ENCODE assay signal across 8 mouse cellular contexts in genomic region chr16:18288581-18289061, GRCm38 (mm10). TPM values are rescaled to one million over a fixed set of nuclear protein-coding genes. Genes with fewer than 3 reads are reported as not detected.
DNase-seq lines count a peak whose midpoint lies in the region; ATAC-seq and TF ChIP-seq lines count a peak whose summit lies in the region.
"Had no signal": no experiment of that assay in that cellular context is flagged by ENCODE, and none has a peak within 500 bp of the region (broad histone marks: within the 10 kb centered on the region; RNA-seq: fewer than 3 reads in every experiment).

No protein-coding gene starts in this region.

- H3K9ac ChIP-seq in embryonic facial prominence, embryonic 11.5 days (replicated peaks; ENCODE audit: low read length): peak overlapping the region; percentile 96
- H3K9ac ChIP-seq in hindbrain, embryonic 15.5 days: peak overlapping the region; percentile 97

- H3K27ac ChIP-seq in embryonic facial prominence, embryonic 11.5 days (replicated peaks; ENCODE audit: low read depth, low read length): peak overlapping the region; percentile 80
- H3K27ac ChIP-seq in hindbrain, embryonic 15.5 days (replicated peaks): peak overlapping the region; percentile 90

- no peak for TF ChIP-seq POLR2A in lung, adult 2 months (IDR thresholded peaks at IDR 0.05; ENCODE audit: borderline replicate concordance, extremely low read depth, low read depth, low read length)

- in situ Hi-C loops in Patski (cut with MboI; ENCODE audit: low pct_unique_long_range_greater_than_20kb): no loop called here

- no peaks in the 10 kb centered on the region for H3K27me3 ChIP-seq in Patski
- H3K27me3 ChIP-seq in embryonic facial prominence, embryonic 11.5 days (ENCODE audit: control insufficient read depth, insufficient read depth, low read length): no peaks in the 10 kb centered on the region
- H3K27me3 ChIP-seq in hindbrain, embryonic 15.5 days: no peaks in the 10 kb centered on the region

- no peak for TF ChIP-seq CTCF in Patski (IDR thresholded peaks at IDR 0.05)
- no peak for TF ChIP-seq CTCF in lung, adult 2 months (IDR thresholded peaks at IDR 0.05; ENCODE audit: insufficient read depth, low read length)

- intact Hi-C loops in left cerebral cortex, postnatal 4 days (cut with DNase I): loop anchor here (5.0 kb wide), 1 partner anchor 36 kb away; no protein-coding TSS in a partner anchor
- intact Hi-C loops in left cerebral cortex, postnatal 25 days (cut with DNase I): loop anchor here (10.0 kb wide), 1 partner anchor 326 kb away; no protein-coding TSS in a partner anchor

- peak overlapping the region; percentile 71 for H3K4me2 ChIP-seq in embryonic facial prominence, embryonic 11.5 days (ENCODE audit: low read depth, low read length)
- H3K4me2 ChIP-seq in hindbrain, embryonic 15.5 days: peak overlapping the region; percentile 93

- DNase-seq in left cerebral cortex, postnatal 4 days: peak; percentile 66
- no peak for DNase-seq in left cerebral cortex, postnatal 25 days (ENCODE audit: low spot score in 2 of 2)
- no peak for DNase-seq in Patski (ENCODE audit: low read depth, low spot score)
- peak; percentile 66 for DNase-seq in embryonic facial prominence, embryonic 11.5 days (ENCODE audit: low spot score)
- DNase-seq in lung, adult 2 months: no peak

- no peaks in the 10 kb centered on the region for H3K9me3 ChIP-seq in embryonic facial prominence, embryonic 11.5 days (replicated peaks; ENCODE audit: control insufficient read depth, low read length)
- no peaks in the 10 kb centered on the region for H3K9me3 ChIP-seq in hindbrain, embryonic 15.5 days

- peaks cover 3% of the 10 kb centered on the region for H3K4me1 ChIP-seq in embryonic facial prominence, embryonic 11.5 days (ENCODE audit: control insufficient read depth, insufficient read depth, low read length)
- peaks cover 31% of the 10 kb centered on the region for H3K4me1 ChIP-seq in hindbrain, embryonic 15.5 days (replicated peaks)
- H3K4me1 ChIP-seq in lung, adult 2 months (ENCODE audit: control insufficient read depth, insufficient read depth, low read length): peaks cover 13% of the 10 kb centered on the region

- CTCF ChIA-PET in Patski (lab: Charles Lee): no interaction called here

- WGBS in embryonic facial prominence, embryonic 11.5 days: 1% methylated on average over 28 of the region's 31 CpGs
- WGBS in hindbrain, embryonic 15.5 days: under 1% methylated on average over 29 of the region's 31 CpGs
- under 1% methylated on average over 30 of the region's 31 CpGs for WGBS in lung, adult 2 months

- H3K36me3 ChIP-seq in embryonic facial prominence, embryonic 11.5 days (replicated peaks; ENCODE audit: control insufficient read depth, insufficient read depth, low read depth, low read length): peaks cover 7% of the 10 kb centered on the region
- H3K36me3 ChIP-seq in hindbrain, embryonic 15.5 days: peaks cover 16% of the 10 kb centered on the region

- peak; percentile 85 for ATAC-seq in Patski
- peak; percentile 82 for ATAC-seq in embryonic facial prominence, embryonic 11.5 days (replicated peaks; ENCODE audit: insufficient number of reproducible peaks, low FRiP score, low TSS enrichment, low read depth)
- peak; percentile 85 for ATAC-seq in hindbrain, embryonic 15.5 days (ENCODE audit: low FRiP score, low read depth)
- ATAC-seq in neutrophil, adult 5-6 weeks (ENCODE audit: extremely low read depth, insufficient number of reproducible peaks, low FRiP score, poor library complexity, severe bottlenecking): peak; percentile 27; the same call in 1 of the 2 replicates

- POLR2A ChIA-PET in Patski (lab: Charles Lee): no interaction called here

- peak overlapping the region; percentile 74 for H3K4me3 ChIP-seq in embryonic facial prominence, embryonic 11.5 days (ENCODE audit: low read depth, low read length)
- H3K4me3 ChIP-seq in hindbrain, embryonic 15.5 days: peak overlapping the region; percentile 94
- peak overlapping the region; percentile 83 for H3K4me3 ChIP-seq in lung, adult 2 months (replicated peaks; ENCODE audit: extremely low read depth, low read depth, low read length)

RNA-seq across cellular contexts. Expression of gene Dgcr8, which starts 0.4 kb away (rescaled TPM):
- total RNA-seq in left cerebral cortex, postnatal 4 days (2021): 10 to 100 TPM; 55.6 to 58.4 TPM
- total RNA-seq in left cerebral cortex, postnatal 25 days (2021): 10 to 100 TPM; 40.7 to 41.0 TPM
- 24.2 TPM for polyA plus RNA-seq in Patski (2021)
- polyA plus RNA-seq in embryonic facial prominence, embryonic 11.5 days (2014; fragmentation: Nextera tagmentation; extraction: Ambion mirVana): 31.3 and 32.2 TPM in 2 replicates
- polyA plus RNA-seq in hindbrain, embryonic 15.5 days (2015; fragmentation: Nextera tagmentation; extraction: Ambion mirVana): 29.5 and 30.9 TPM in 2 replicates
- polyA plus RNA-seq in lung, adult 2 months (2012; rRNA removed): 16.0 and 22.3 TPM in 2 replicates
- 47.6 and 72.4 TPM in 2 replicates for total RNA-seq in neutrophil, adult 5-6 weeks (2017)

RNA-seq across cellular contexts. Expression of gene Gm49776, which starts 30.5 kb away (rescaled TPM):
- not detected for total RNA-seq in left cerebral cortex, postnatal 4 days (2021)
- 1 to 10 TPM in 1 of 2 experiments, not detected in 1; 1.5 TPM for total RNA-seq in left cerebral cortex, postnatal 25 days (2021)
- 7.6 TPM for polyA plus RNA-seq in Patski (2021)
- polyA plus RNA-seq in embryonic facial prominence, embryonic 11.5 days (2014; fragmentation: Nextera tagmentation; extraction: Ambion mirVana): 0.94 and 2.7 TPM in 2 replicates
- 2.2 and 6.0 TPM in 2 replicates for polyA plus RNA-seq in hindbrain, embryonic 15.5 days (2015; fragmentation: Nextera tagmentation; extraction: Ambion mirVana)
- 0.34 TPM in 1 of 2 replicates, not detected in the other for polyA plus RNA-seq in lung, adult 2 months (2012; rRNA removed)
- total RNA-seq in neutrophil, adult 5-6 weeks (2017): not detected in 2 replicates
- total RNA-seq: gastrocnemius, postnatal 36 days had no signal

RNA-seq across cellular contexts. Expression of gene Ranbp1, which starts 40.1 kb away (rescaled TPM):
- 100 to 1,000 TPM; 158 to 160 TPM for total RNA-seq in left cerebral cortex, postnatal 4 days (2021)
- total RNA-seq in left cerebral cortex, postnatal 25 days (2021): 10 to 100 TPM; 84.7 to 92.5 TPM
- 216 TPM for polyA plus RNA-seq in Patski (2021)
- 1,220 and 1,409 TPM in 2 replicates for polyA plus RNA-seq in embryonic facial prominence, embryonic 11.5 days (2014; fragmentation: Nextera tagmentation; extraction: Ambion mirVana)
- polyA plus RNA-seq in hindbrain, embryonic 15.5 days (2015; fragmentation: Nextera tagmentation; extraction: Ambion mirVana): 373 and 402 TPM in 2 replicates
- 31.5 and 34.8 TPM in 2 replicates for polyA plus RNA-seq in lung, adult 2 months (2012; rRNA removed)
- 56.7 and 62.2 TPM in 2 replicates for total RNA-seq in neutrophil, adult 5-6 weeks (2017)

RNA-seq across cellular contexts. Expression of gene Trmt2a, which starts 40.1 kb away (rescaled TPM):
- total RNA-seq in left cerebral cortex, postnatal 4 days (2021): 10 to 100 TPM; 59.3 to 62.3 TPM
- 10 to 100 TPM; 48.0 to 52.9 TPM for total RNA-seq in left cerebral cortex, postnatal 25 days (2021)
- polyA plus RNA-seq in Patski (2021): 66.4 TPM
- 83.6 and 102 TPM in 2 replicates for polyA plus RNA-seq in embryonic facial prominence, embryonic 11.5 days (2014; fragmentation: Nextera tagmentation; extraction: Ambion mirVana)
- 94.7 and 98.9 TPM in 2 replicates for polyA plus RNA-seq in hindbrain, embryonic 15.5 days (2015; fragmentation: Nextera tagmentation; extraction: Ambion mirVana)
- polyA plus RNA-seq in lung, adult 2 months (2012; rRNA removed): 41.9 and 55.2 TPM in 2 replicates
- 113 and 131 TPM in 2 replicates for total RNA-seq in neutrophil, adult 5-6 weeks (2017)

RNA-seq across cellular contexts. Expression of gene Zdhhc8, which starts 53.7 kb away (rescaled TPM):
- 10 to 100 TPM; 53.8 to 54.4 TPM for total RNA-seq in left cerebral cortex, postnatal 4 days (2021)
- 100 to 1,000 TPM; 140 to 144 TPM for total RNA-seq in left cerebral cortex, postnatal 25 days (2021)
- polyA plus RNA-seq in Patski (2021): 34.4 TPM
- 9.3 and 11.6 TPM in 2 replicates for polyA plus RNA-seq in embryonic facial prominence, embryonic 11.5 days (2014; fragmentation: Nextera tagmentation; extraction: Ambion mirVana)
- polyA plus RNA-seq in hindbrain, embryonic 15.5 days (2015; fragmentation: Nextera tagmentation; extraction: Ambion mirVana): 16.3 and 19.7 TPM in 2 replicates
- polyA plus RNA-seq in lung, adult 2 months (2012; rRNA removed): 98.7 and 124 TPM in 2 replicates
- 9.3 and 14.0 TPM in 2 replicates for total RNA-seq in neutrophil, adult 5-6 weeks (2017)

Comparison
In these comparisons a context has a peak if more than half of its experiments do, and no peak if none do; other contexts are left out.
1. DNase-seq: peak in left cerebral cortex, postnatal 4 days (single experiment) and embryonic facial prominence, embryonic 11.5 days (single experiment); none in left cerebral cortex, postnatal 25 days (0 of 2), Patski (single experiment) and lung, adult 2 months (single experiment).
2. ATAC-seq: peak in every context shown above with its lines; median percentile 85 in Patski; 85 in hindbrain, embryonic 15.5 days; 82 in embryonic facial prominence, embryonic 11.5 days; 27 in neutrophil, adult 5-6 weeks.
3. Peak in every context shown above with its lines, with median percentiles within 50 percentile points of each other: H3K4me3 ChIP-seq.